ENCODE assay signal across 21 mouse cellular contexts in the genomic region with DNA sequence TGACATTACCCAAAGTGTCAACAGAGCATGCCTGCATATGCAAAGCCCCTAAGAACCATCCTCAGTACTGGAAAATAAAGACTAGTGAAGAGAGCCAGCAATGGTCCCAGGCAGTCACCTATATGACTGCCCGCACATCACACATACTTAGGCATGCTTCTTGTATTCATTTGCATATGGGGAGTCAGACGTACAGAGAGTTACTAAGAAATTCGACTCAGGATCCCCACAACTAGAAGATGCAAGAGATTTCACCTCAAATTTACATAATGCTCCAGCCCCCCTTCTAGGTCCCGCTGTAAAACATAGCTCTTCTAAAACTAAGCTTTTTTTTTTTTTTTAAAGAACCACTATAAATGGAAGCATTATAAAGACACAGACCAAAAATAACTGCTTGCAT.
"Had no signal": no experiment of that assay in that cellular context is flagged by ENCODE, and none has a peak within 500 bp of the region (broad histone marks: within the 10 kb centered on the region; RNA-seq: fewer than 3 reads in every experiment).

No protein-coding gene starts in this region.

- H3K9me3 ChIP-seq: lung, embryonic 15.5 days; midbrain, embryonic 10.5 days; midbrain, embryonic 12.5 days; neural tube, embryonic 13.5 days; neural tube, embryonic 15.5 days; stomach, embryonic 15.5 days had no signal

- H3K36me3 ChIP-seq: lung, embryonic 15.5 days; midbrain, embryonic 10.5 days; midbrain, embryonic 12.5 days; neural tube, embryonic 13.5 days; neural tube, embryonic 15.5 days; stomach, embryonic 15.5 days had no signal

- H3K27ac ChIP-seq: lung, embryonic 15.5 days; midbrain, embryonic 10.5 days; midbrain, embryonic 12.5 days; neural tube, embryonic 13.5 days; neural tube, embryonic 15.5 days; stomach, embryonic 15.5 days; stomach, postnatal 0 days had no signal

- DNase-seq: liver, postnatal 0 days; lung, adult 2 months; lung, postnatal 14 days; lung, postnatal 4 days; midbrain, embryonic 14.5 days; retina, postnatal 1 day; right cerebral cortex, adult 18-20 months; right cerebral cortex, postnatal 25 days; right cerebral cortex, postnatal 4 days; spleen, adult 18-20 months; thymus, adult 2 months; thymus, postnatal 25 days; thymus, postnatal 4 days had no signal

- H3K4me2 ChIP-seq: lung, embryonic 15.5 days; midbrain, embryonic 12.5 days; neural tube, embryonic 13.5 days; neural tube, embryonic 15.5 days; stomach, embryonic 15.5 days had no signal

- H3K4me1 ChIP-seq: lung, embryonic 15.5 days; midbrain, embryonic 10.5 days; midbrain, embryonic 12.5 days; neural tube, embryonic 13.5 days; neural tube, embryonic 15.5 days; stomach, embryonic 15.5 days had no signal

- H3K27me3 ChIP-seq: lung, embryonic 15.5 days; midbrain, embryonic 12.5 days; neural tube, embryonic 13.5 days; neural tube, embryonic 15.5 days; stomach, embryonic 15.5 days had no signal

- H3K9ac ChIP-seq: liver, postnatal 0 days; lung, embryonic 15.5 days; midbrain, embryonic 12.5 days; neural tube, embryonic 13.5 days; neural tube, embryonic 15.5 days; stomach, embryonic 15.5 days had no signal

- H3K4me3 ChIP-seq: lung, embryonic 15.5 days; midbrain, embryonic 10.5 days; midbrain, embryonic 12.5 days; myocyte; neural tube, embryonic 13.5 days; neural tube, embryonic 15.5 days; stomach, embryonic 15.5 days had no signal
